Mouse (Mus musculus) activated CD4-positive, CD25-positive, alpha-beta regulatory T cell, adult 4 months (primary cell): ENCODE measurements around the gene Gm20388. TPM values are rescaled to one million over a fixed set of nuclear protein-coding genes. Genes with fewer than 3 reads are reported as not detected.

ENCODE experiments used
- ATAC-seq: one replicate; pipeline ENCODE4 v1.8.0; 2017
- polyA plus RNA-seq, 2 experiments: library from polyadenylated mRNA; unstranded; fragments of 100-300 nt; shearing (Covaris generic); gene quantifications; one replicate each; pipeline ENCODE4 v1.2.1; 2017

Gm20388 gene
- polyA plus RNA-seq, 2 experiments from 2014 or later = 9.9 to 12.3 TPM

DNA sequence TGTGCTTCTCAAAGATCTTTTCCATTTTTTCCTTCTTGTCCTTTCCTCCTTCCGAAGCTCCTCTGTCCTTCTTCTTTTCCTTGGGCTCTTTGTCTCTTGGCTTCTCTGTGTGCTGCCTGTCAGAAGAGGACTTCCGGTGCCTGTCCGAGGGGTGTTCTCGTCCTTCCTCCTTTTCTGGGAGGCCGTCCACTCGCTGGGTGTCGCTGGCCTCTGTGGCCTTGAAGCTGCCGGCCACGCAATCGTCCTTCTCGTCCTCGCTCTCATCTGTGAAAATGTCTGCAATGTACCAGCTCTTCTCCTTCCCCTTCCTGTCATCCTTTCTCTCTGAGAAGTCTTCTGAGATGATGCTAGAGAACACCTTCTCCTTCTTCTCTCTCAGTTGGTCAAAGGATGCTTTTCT, 2982.8 kb downstream of the Gm20388 start:
- ATAC-seq = no peak

DNA sequence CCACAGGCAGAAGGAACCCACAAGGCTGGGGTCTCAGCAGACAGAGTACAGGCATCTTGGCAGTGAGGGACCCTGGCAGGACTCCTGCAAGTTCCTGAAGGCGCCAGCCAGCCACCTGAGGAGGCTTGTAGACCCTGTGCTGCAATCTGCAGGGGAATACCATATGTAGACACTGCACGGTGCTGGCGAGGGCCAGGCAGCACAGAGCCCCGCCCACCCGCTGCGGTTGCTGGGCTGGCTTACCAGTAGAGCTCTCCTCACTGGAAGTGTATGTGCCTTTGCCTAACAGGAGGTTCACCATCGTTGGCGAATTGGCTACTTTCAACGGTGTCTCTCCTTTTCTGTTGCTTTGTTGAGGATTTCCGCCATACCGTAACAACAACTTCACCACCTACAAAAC, 2985.7 kb downstream of the Gm20388 start:
- ATAC-seq = no peak

GRCm38 (mm10) chr8:122897200-122897599, 2986.6 kb downstream of the Gm20388 start:
- ATAC-seq = no peak

DNA sequence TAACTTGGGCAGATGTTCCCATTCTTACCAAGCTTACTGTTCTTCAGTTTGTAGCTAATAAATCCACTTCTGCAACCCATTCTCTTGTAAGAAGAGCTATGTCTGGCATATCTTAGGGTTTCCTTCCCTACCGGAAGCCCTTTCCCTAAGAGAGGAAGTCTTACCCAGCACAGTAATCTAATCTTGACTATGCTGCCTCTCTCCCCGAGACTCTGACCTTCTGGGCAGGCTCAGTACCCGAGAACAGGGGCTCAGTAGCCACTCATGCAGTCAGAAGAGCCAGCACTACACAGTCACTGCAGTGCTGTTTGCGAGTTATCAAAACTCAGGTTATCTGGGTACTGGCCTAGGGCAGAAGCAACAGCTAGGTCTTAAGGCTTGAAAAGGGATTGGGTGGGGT, 2987.4 kb downstream of the Gm20388 start:
- no peak for ATAC-seq

GRCm38 (mm10) chr8:122898473-122898872, 2987.8 kb downstream of the Gm20388 start:
- no peak for ATAC-seq

DNA sequence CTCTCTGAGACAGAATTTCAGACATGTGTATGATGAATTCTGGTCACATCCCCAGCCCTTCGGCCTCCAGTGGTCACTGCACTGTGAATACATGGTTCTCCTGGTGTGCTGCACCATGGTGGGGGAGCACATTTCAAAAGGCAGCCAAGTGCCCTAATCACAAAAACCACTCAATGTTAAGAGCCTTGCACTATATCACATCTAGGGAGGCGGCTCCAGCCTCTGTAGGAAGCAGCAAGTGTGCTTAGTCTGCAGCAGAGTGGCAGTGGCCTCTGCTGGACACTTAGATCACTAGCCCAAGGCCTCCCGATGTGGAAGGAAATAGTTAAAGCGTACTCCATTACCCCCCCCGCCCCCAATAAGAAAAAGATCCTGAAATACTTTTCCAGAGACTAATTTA, 2988.4 kb downstream of the Gm20388 start:
- ATAC-seq = no peak

GRCm38 (mm10) chr8:122901476-122901875, 2990.8 kb downstream of the Gm20388 start:
- no peak for ATAC-seq

GRCm38 (mm10) chr8:122901892-122902515, 2991.4 kb downstream of the Gm20388 start:
- ATAC-seq = no peak

- no peak for ATAC-seq
Measured at GRCm38 (mm10) chr8:122902581-122902980, 2991.9 kb downstream of the Gm20388 start.

- ATAC-seq = no peak
Measured at GRCm38 (mm10) chr8:122903002-122903401, 2992.4 kb downstream of the Gm20388 start.

GRCm38 (mm10) chr8:122904496-122904895, 2993.9 kb downstream of the Gm20388 start:
- ATAC-seq = no peak

- ATAC-seq = no peak
Measured at GRCm38 (mm10) chr8:122905346-122905745, 2994.7 kb downstream of the Gm20388 start.

DNA sequence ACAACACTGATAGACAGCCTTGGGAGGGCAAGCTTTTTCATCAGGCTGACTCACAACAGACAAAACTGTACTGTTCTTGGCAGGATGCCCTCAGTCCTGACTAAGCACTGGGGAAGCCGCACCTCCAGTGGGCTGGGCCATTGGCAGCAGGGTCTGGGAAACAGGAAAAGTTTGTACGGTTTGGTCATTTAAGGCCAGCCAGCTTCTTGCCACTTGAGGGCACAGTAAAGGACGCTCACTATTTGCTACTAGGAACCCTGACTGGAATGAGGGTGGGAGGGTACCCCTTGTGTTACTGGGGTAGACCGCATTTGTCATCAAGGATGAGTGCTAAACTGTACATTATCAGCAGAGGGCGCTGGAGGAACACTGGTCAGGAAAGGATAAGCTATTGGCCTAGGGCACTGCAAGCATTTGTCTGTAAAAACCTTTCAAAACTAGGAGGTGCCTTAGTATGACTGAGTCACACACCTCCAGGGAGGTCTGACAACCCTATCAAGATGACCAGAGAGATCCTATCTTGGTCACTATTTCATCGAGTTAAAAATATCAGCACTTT, 2995.9 kb downstream of the Gm20388 start:
- peak; percentile 77 for ATAC-seq

DNA sequence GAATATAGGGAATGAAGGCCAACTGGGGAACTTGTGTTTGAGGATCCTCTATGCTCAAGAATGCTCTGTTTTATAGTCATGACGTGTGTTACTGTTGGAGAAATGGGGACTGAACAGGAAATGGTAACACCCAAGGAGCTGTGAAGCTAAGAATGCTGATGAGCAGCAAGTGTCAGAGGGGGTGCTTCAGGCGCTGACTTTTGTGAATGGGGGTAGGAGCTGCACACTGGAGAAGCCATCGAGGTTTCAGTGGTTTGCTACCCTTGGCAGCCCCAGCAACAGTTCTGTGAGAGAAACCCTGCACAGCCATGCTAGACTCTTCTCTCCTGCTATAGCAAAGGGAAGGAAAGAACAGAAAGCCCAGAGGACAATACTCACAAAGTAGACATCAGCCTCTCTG, 3001.5 kb downstream of the Gm20388 start:
- peak; percentile 36 for ATAC-seq

GRCm38 (mm10) chr8:122912871-122913270, 3002.2 kb downstream of the Gm20388 start:
- no peak for ATAC-seq

GRCm38 (mm10) chr8:122916766-122917165, 3006.1 kb downstream of the Gm20388 start:
- no peak for ATAC-seq

- peak; percentile 47 for ATAC-seq
Measured at GRCm38 (mm10) chr8:122917531-122918392, 3007.1 kb downstream of the Gm20388 start.

GRCm38 (mm10) chr8:122918438-122919107, 3007.9 kb downstream of the Gm20388 start:
- ATAC-seq = no peak

GRCm38 (mm10) chr8:122920890-122921289, 3010.2 kb downstream of the Gm20388 start:
- ATAC-seq = no peak

DNA sequence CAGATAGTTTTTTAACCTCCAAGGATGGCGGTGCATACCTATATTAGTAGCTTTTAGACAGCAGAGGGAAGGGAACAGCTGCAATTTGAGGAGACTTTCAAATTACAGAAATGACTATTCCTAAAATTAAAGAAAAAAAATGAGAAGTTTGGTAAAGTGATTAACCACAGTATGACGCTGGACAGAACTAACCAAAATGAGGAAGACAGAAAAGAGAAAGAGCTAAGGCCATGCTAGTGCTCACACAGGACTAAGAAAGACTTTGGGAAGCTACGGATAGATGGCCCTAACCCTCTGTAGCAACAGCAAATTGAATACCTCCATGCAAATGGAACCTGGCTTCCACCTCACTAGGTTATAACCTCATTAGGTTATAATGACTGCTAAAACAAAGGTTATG, 3012.3 kb downstream of the Gm20388 start:
- no peak for ATAC-seq

DNA sequence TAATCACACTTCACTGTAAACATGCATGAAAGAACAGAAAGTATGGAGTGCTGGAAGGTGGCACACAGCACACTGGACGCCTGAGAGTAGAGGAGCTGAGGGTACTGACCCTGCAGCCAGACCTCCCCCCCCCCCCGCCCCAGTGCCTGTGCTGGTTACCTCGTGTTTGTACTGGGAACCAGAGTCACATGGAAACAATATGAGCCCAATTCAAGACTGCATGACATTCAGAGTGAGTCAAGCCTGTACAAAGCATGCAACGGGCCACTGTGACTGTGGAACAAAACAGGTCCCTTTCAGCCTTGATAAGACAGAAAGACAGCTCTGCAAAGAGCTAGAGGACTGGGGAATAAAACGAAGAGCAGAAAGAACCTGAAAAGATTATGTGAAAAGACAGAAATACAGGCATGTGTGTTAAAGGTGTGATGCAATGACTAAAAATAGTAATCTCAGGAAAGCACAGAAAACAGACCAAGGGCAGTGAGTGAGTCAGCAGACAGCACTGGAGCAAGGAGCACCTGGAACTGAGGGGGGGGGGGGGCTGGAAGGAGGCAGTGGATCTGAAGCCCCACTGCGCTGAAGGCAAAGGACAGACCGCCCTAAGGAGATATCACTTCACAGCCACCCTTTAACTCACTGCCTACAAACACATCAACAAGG, 3012.9 kb downstream of the Gm20388 start:
- ATAC-seq = no peak

- ATAC-seq = peak; percentile 34
Measured at GRCm38 (mm10) chr8:122924091-122924490, 3013.4 kb downstream of the Gm20388 start.
